Mouse (Mus musculus) G1E (cell line): ENCODE results near the gene Cd244a.

Source experiments
- CTCF ChIP-seq: IDR thresholded peaks from 2 replicates; pipeline ENCODE4 v1.5.1; 2012; ENCODE audit warnings: low read depth, low read length, inconsistent platforms, mixed read lengths
- GATA1 ChIP-seq: IDR thresholded peaks from 2 replicates; pipeline ENCODE4 v1.6.1; 2012; ENCODE audit warnings: borderline replicate concordance, low read length, inconsistent platforms, mixed read lengths
- TAL1 ChIP-seq: conservative IDR thresholded peaks from 2 replicates; pipeline ENCODE4 v1.6.1; 2012; ENCODE audit warnings: low read depth, low read length, inconsistent platforms, mixed read lengths

DNA sequence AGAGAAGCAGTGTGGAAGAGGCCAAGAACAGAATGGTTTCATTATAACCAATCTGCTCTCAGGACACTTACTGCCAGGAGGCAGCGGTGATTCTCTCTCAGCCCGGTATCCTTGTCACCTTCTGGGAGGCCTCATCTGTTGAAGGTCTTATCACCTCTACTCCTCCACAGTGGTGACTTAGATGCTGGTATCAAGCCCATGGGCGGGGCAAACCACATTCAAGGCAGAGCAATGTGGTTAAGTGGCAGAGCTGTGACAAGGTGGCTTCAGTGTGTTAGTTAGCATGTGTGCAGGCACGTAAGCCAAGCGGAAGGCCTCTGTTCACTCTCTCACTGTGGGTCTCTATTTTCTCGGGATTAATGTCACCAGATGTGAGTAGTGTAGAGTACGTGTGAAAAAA lies 84.6 kb downstream of the Cd244a start:
- TF ChIP-seq CTCF, result no peak
- TF ChIP-seq TAL1, result no peak
- no peak for TF ChIP-seq GATA1
